In genomic region chr9:63133659-63134058, GRCm38 (mm10) we compare ENCODE assay signal across 8 mouse cellular contexts. TPM values are rescaled to one million over a fixed set of nuclear protein-coding genes. Genes with fewer than 3 reads are reported as not detected.
A peak's percentile ranks its signal among the peaks of the same experiment; 100 is the strongest.
DNase-seq lines count a peak whose midpoint lies in the region; ATAC-seq and TF ChIP-seq lines count a peak whose summit lies in the region.
"Had no signal": no experiment of that assay in that cellular context is flagged by ENCODE, and none has a peak within 500 bp of the region (broad histone marks: within the 10 kb centered on the region; RNA-seq: fewer than 3 reads in every experiment).

No protein-coding gene starts in this region.

- H3K4me2 ChIP-seq in forebrain, embryonic 12.5 days: peak overlapping the region; percentile 63
- H3K4me2 ChIP-seq in limb, embryonic 14.5 days (replicated peaks; ENCODE audit: low read depth, low read length, severe bottlenecking): peak overlapping the region; percentile 84
- H3K4me2 ChIP-seq in stomach, embryonic 15.5 days: peak overlapping the region; percentile 55

- no peak for DNase-seq in limb, embryonic 14.5 days (ENCODE audit: low spot score)
- DNase-seq in embryo, embryonic 11 days: no peak
- no peak for DNase-seq in layer of hippocampus, postnatal 14 days (ENCODE audit: low spot score in 2 of 2)

- H3K4me1 ChIP-seq in megakaryocyte, embryonic 14.5 days: peaks cover 63% of the 10 kb centered on the region
- H3K4me1 ChIP-seq in forebrain, embryonic 12.5 days: peaks cover 48% of the 10 kb centered on the region
- H3K4me1 ChIP-seq in limb, embryonic 14.5 days (ENCODE audit: control insufficient read depth, insufficient read depth, low read length): peaks cover 14% of the 10 kb centered on the region; the same call in 1 of the 2 replicates
- H3K4me1 ChIP-seq in stomach, embryonic 15.5 days: peaks cover 6% of the 10 kb centered on the region

- no peaks in the 10 kb centered on the region for H3K36me3 ChIP-seq in megakaryocyte, embryonic 14.5 days (replicated peaks; ENCODE audit: low read length)
- H3K36me3 ChIP-seq in forebrain, embryonic 12.5 days (replicated peaks): no peaks in the 10 kb centered on the region
- no peaks in the 10 kb centered on the region for H3K36me3 ChIP-seq in limb, embryonic 14.5 days (ENCODE audit: control insufficient read depth, insufficient read depth, low read length)
- H3K36me3 ChIP-seq in stomach, embryonic 15.5 days: no peaks in the 10 kb centered on the region

- H3K27ac ChIP-seq in forebrain, embryonic 12.5 days: no peak overlapping the region
- H3K27ac ChIP-seq in limb, embryonic 14.5 days (replicated peaks; ENCODE audit: low read depth, low read length): no peak overlapping the region
- no peak overlapping the region for H3K27ac ChIP-seq in stomach, embryonic 15.5 days

- H3K27me3 ChIP-seq in megakaryocyte, embryonic 14.5 days (replicated peaks): peaks cover 59% of the 10 kb centered on the region
- peaks cover 71% of the 10 kb centered on the region for H3K27me3 ChIP-seq in forebrain, embryonic 12.5 days
- peaks cover 47% of the 10 kb centered on the region for H3K27me3 ChIP-seq in limb, embryonic 14.5 days (ENCODE audit: control insufficient read depth, insufficient read depth, low read length)
- H3K27me3 ChIP-seq in stomach, embryonic 15.5 days (replicated peaks): peaks cover 45% of the 10 kb centered on the region

- no peak for TF ChIP-seq POLR2A in limb, embryonic 14.5 days (IDR thresholded peaks at IDR 0.05; ENCODE audit: borderline replicate concordance, extremely low read depth, insufficient read depth, insufficient read length)

- H3K9ac ChIP-seq in forebrain, embryonic 12.5 days: no peak overlapping the region
- no peak overlapping the region for H3K9ac ChIP-seq in limb, embryonic 14.5 days (ENCODE audit: low read depth, low read length, severe bottlenecking)
- no peak overlapping the region for H3K9ac ChIP-seq in stomach, embryonic 15.5 days

- peak overlapping the region; percentile 97 for H3K4me3 ChIP-seq in megakaryocyte, embryonic 14.5 days (replicated peaks)
- peak overlapping the region; percentile 62 for H3K4me3 ChIP-seq in forebrain, embryonic 12.5 days (replicated peaks)
- peak overlapping the region; percentile 67 for H3K4me3 ChIP-seq in limb, embryonic 14.5 days (replicated peaks; ENCODE audit: low read length)
- peak overlapping the region; percentile 30 for H3K4me3 ChIP-seq in stomach, embryonic 15.5 days (replicated peaks)

- 14% methylated on average over 6 of the region's 6 CpGs for WGBS in forebrain, embryonic 12.5 days
- WGBS in limb, embryonic 14.5 days: 10% methylated on average over 6 of the region's 6 CpGs
- WGBS in stomach, embryonic 15.5 days: 10% methylated on average over 6 of the region's 6 CpGs

- no peak for ATAC-seq in megakaryocyte, adult 5-6 weeks (ENCODE audit: poor library complexity, severe bottlenecking)
- no peak for ATAC-seq in forebrain, embryonic 12.5 days (ENCODE audit: low FRiP score)
- no peak for ATAC-seq in limb, embryonic 14.5 days (ENCODE audit: low FRiP score, low read depth)
- no peak for ATAC-seq in stomach, embryonic 15.5 days (ENCODE audit: insufficient read depth, low FRiP score, low read depth)

- no peaks in the 10 kb centered on the region for H3K9me3 ChIP-seq in megakaryocyte, embryonic 14.5 days
- H3K9me3 ChIP-seq in forebrain, embryonic 12.5 days: no peaks in the 10 kb centered on the region
- H3K9me3 ChIP-seq in limb, embryonic 14.5 days (ENCODE audit: control insufficient read depth, low read length): no peaks in the 10 kb centered on the region
- no peaks in the 10 kb centered on the region for H3K9me3 ChIP-seq in stomach, embryonic 15.5 days

RNA-seq across cellular contexts. Expression of gene Skor1, which starts 15.1 kb away (rescaled TPM):
- 0.13 TPM in 1 of 2 replicates, not detected in the other for polyA plus RNA-seq in megakaryocyte, embryonic 14.5 days (2012; ENCODE audit: insufficient read depth, low replicate concordance)
- 0.27 TPM in 1 of 2 replicates, not detected in the other for total RNA-seq in megakaryocyte, adult 5-6 weeks (2015)
- total RNA-seq in megakaryocyte, adult 5-6 weeks (2017): not detected in 2 replicates
- polyA plus RNA-seq in forebrain, embryonic 12.5 days (2016; fragmentation: Nextera tagmentation; extraction: Ambion mirVana): 0.61 and 0.88 TPM in 2 replicates
- polyA plus RNA-seq in limb, embryonic 14.5 days (2012; rRNA removed): 0.11 and 0.24 TPM in 2 replicates
- polyA plus RNA-seq in limb, embryonic 14.5 days (2014; fragmentation: Nextera tagmentation; extraction: Ambion mirVana): 0.08 TPM in 1 of 2 replicates, not detected in the other
- 0.05 TPM in 1 of 2 replicates, not detected in the other for polyA plus RNA-seq in stomach, embryonic 15.5 days (2015; fragmentation: Nextera tagmentation; extraction: Ambion mirVana)
- under 1 TPM; 0.09 to 0.57 TPM for total RNA-seq in layer of hippocampus, postnatal 14 days (2021)
- polyA plus RNA-seq: large intestine, adult 2 months had no signal

Comparison
In these comparisons a context has a peak if more than half of its experiments do, and no peak if none do; other contexts are left out.
1. H3K4me3 ChIP-seq: peak in every context shown above with its lines; median percentile 97 in megakaryocyte, embryonic 14.5 days; 67 in limb, embryonic 14.5 days; 62 in forebrain, embryonic 12.5 days; 30 in stomach, embryonic 15.5 days.